Mouse (Mus musculus): ENCODE data around the gene Pou5f1.

GRCm38 (mm10) chr17:35537421-35537820 lies 31.6 kb downstream of the Pou5f1 start:
- TF ChIP-seq POLR2A (IDR thresholded peaks at IDR 0.05; ENCODE audit: low read depth, low read length) (no peak), CTCF (conservative IDR thresholded peaks at IDR 0.05; ENCODE audit: insufficient read depth, insufficient read length, low read depth, low read length) (no peak)
